Mouse (Mus musculus) liver, postnatal 0 days (tissue): ENCODE data around the gene Casp4.

Experiments
- CTCF ChIP-seq: sonication (generic); IDR thresholded peaks from 2 replicates; pipeline ENCODE4 v1.5.1; 2016; ENCODE audit warnings: antibody characterized with exemption, low read depth
- EP300 ChIP-seq: IDR thresholded peaks from 2 replicates; pipeline ENCODE4 v1.6.1; 2016; ENCODE audit warnings: antibody characterized with exemption, low read depth, mild to moderate bottlenecking

GRCm38 (mm10) chr9:5310112-5310511 lies 1.5 kb downstream of the Casp4 start:
- TF ChIP-seq EP300: no peak
- TF ChIP-seq CTCF: no peak
